Mouse (Mus musculus) cortical plate, adult 2 months (tissue): ENCODE measurements at regions not wholly inside any gene's neighbourhood (a gene's known extent, or its start where the extent isn't known, plus 50 kb on each side); places are given as distances from the start of the nearest gene placed in this dataset.

Experiments used
- H3K27ac ChIP-seq: fragments of 200-500 bp; 2 replicates; pipeline ENCODE4 v1.5.1; 2012; ENCODE audit warnings: low read length, control low read depth, inconsistent platforms; ENCODE audit not compliant: insufficient read depth
- H3K4me1 ChIP-seq: fragments of 200-500 bp; 2 replicates; pipeline ENCODE4 v1.6.1; 2011; ENCODE audit warnings: low read length; ENCODE audit not compliant: control insufficient read depth, insufficient read depth
- H3K4me3 ChIP-seq: fragments of 200-500 bp; 2 replicates; pipeline ENCODE4 v1.5.1; 2011; ENCODE audit warnings: mild to moderate bottlenecking, low read length, control low read depth; ENCODE audit not compliant: insufficient read depth
- CTCF ChIP-seq: fragments of 200-500 bp; IDR thresholded peaks from 2 replicates; pipeline ENCODE4 v1.5.1; 2011; ENCODE audit warnings: mild to moderate bottlenecking, control low read depth, low read length; ENCODE audit not compliant: insufficient read depth; ENCODE audit errors: extremely low read depth
- POLR2A ChIP-seq: fragments of 200-500 bp; IDR thresholded peaks from 2 replicates; pipeline ENCODE4 v1.6.1; 2011; ENCODE audit warnings: mild to moderate bottlenecking, low read length, control low read depth; ENCODE audit not compliant: insufficient read depth; ENCODE audit errors: extremely low read depth

DNA sequence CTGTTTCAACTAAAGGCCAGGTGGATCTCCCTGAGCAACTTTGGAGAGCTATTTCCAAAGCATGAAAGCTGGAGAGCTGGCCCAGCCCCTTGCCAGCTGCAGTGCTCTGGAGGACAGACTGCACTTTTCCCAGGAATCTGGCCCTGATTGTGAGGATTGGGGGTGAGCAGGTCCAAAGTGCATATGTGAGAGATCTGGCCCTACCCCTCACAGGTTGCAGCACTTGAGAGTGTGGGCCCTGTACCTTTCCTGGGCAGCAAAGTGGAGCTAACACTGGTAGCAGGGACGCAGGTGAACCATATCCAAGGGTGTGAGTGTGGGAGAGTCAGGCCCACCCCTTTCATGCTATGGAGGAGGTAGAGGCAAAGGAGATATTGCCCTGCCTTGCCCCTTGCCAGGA lies 245.3 kb upstream of the Klf12 start:
- Histone ChIP-seq H3K4me3 (no peak overlapping the region), H3K27ac (no peak overlapping the region), H3K4me1 (no peaks in the 10 kb centered on the region)
- TF ChIP-seq POLR2A: no peak
- TF ChIP-seq CTCF: no peak

GRCm38 (mm10) chr14:100509396-100509795 lies 224.9 kb upstream of the Klf12 start:
- Histone ChIP-seq H3K4me1 (no peaks in the 10 kb centered on the region), H3K27ac (no peak overlapping the region), H3K4me3 (no peak overlapping the region)
- TF ChIP-seq CTCF: no peak
- TF ChIP-seq POLR2A: no peak

GRCm38 (mm10) chr14:100508087-100508486 lies 223.6 kb upstream of the Klf12 start:
- H3K4me3 ChIP-seq: no peak overlapping the region
- H3K4me1 ChIP-seq: no peaks in the 10 kb centered on the region
- TF ChIP-seq POLR2A (no peak), CTCF (no peak)
- no peak overlapping the region for H3K27ac ChIP-seq

GRCm38 (mm10) chr14:100507616-100508015 lies 223.1 kb upstream of the Klf12 start:
- Histone ChIP-seq H3K27ac (no peak overlapping the region), H3K4me1 (no peaks in the 10 kb centered on the region), H3K4me3 (no peak overlapping the region)
- TF ChIP-seq POLR2A (no peak), CTCF (no peak)

DNA sequence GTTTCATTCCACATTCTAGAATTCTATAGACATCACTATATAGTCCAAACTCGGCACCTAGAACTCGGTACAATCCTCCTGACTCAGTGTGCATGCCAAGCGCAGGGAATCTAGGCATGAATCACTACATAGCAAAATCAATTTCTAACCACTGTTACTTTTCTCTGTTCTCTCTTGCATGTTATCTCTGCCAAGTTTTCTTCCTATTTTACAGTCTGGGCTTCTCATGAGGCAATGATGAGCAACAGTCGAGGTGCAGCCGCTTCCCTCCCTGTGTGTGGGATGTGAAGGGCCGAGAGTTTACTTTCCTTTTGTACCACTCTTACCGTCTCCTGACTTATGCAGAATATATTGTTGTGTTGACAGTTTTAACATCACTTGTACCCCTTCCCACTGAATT lies 204.4 kb upstream of the Klf12 start:
- Histone ChIP-seq H3K4me1 (no peaks in the 10 kb centered on the region), H3K4me3 (no peak overlapping the region), H3K27ac (no peak overlapping the region)
- TF ChIP-seq POLR2A (no peak), CTCF (no peak)

DNA sequence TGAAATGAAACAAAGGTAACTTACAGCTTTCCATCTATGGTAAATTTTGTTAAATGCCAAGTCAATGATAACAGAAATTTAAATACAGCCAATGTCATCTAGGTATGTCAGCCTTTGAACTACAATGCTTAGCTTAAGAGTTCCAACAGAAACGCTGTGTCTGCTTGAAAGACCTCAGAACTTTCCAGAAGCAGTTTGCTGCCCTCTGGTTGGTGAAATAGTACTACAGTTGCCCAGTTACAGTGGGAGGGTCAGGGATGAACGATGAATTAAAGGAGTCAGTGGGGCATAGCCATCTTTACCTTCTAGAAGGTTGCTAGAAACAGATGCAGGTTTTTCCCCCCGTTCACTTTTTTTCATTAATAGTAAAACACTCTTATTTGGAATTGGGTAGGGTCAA lies 201.0 kb upstream of the Klf12 start:
- H3K27ac ChIP-seq: no peak overlapping the region
- H3K4me3 ChIP-seq: no peak overlapping the region
- no peak for TF ChIP-seq POLR2A
- peak; percentile 38; the same call in 1 of the 2 replicates for TF ChIP-seq CTCF
- no peaks in the 10 kb centered on the region for H3K4me1 ChIP-seq

GRCm38 (mm10) chr14:100484101-100484500 lies 199.6 kb upstream of the Klf12 start:
- H3K4me1 ChIP-seq: no peaks in the 10 kb centered on the region
- no peak for TF ChIP-seq CTCF
- no peak for TF ChIP-seq POLR2A
- no peak overlapping the region for H3K4me3 ChIP-seq
- no peak overlapping the region for H3K27ac ChIP-seq

- no peak overlapping the region for H3K27ac ChIP-seq
Measured at GRCm38 (mm10) chr14:100477595-100478380, 193.3 kb upstream of the Klf12 start.

DNA sequence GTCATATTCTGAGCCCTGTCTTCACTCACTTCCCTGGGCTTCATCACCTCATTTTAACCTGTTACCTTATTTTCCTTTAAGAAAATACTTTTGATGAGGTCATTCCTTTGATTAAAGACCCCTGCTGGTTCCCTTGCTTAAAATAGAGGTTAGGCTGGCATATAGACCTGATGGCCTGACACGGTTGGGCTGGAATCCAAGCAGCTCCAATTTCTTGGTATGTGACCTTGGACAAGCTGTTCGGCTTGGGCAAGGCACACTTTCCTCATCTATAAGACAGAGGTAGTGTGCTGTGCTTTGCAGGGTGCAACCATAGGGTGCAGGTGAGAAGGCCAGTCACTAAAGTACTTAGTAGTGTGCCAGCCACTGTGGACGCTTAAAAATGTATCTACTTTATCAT lies 183.8 kb upstream of the Klf12 start:
- TF ChIP-seq CTCF: no peak
- TF ChIP-seq POLR2A: no peak
- no peaks in the 10 kb centered on the region for H3K4me1 ChIP-seq
- no peak overlapping the region for H3K27ac ChIP-seq
- no peak overlapping the region for H3K4me3 ChIP-seq

More at GRCm38 (mm10) chr14:100477595-100478380, 193.3 kb upstream of the Klf12 start:
- Histone ChIP-seq H3K4me3 (peak overlapping the region; percentile 50), H3K4me1 (no peaks in the 10 kb centered on the region; the same call in 1 of the 2 replicates)
- no peak for TF ChIP-seq POLR2A
- TF ChIP-seq CTCF: no peak

- Histone ChIP-seq H3K4me1 (peaks cover 17% of the 10 kb centered on the region), H3K4me3 (no peak overlapping the region), H3K27ac (no peak overlapping the region)
- TF ChIP-seq POLR2A (no peak), CTCF (no peak)
Measured at GRCm38 (mm10) chr14:100462321-100462720, 177.8 kb upstream of the Klf12 start.
